Mouse (Mus musculus): ENCODE results near the gene Pim3. TPM values are rescaled to one million over a fixed set of nuclear protein-coding genes. Genes with fewer than 3 reads are reported as not detected.
A peak's percentile ranks its signal among the peaks of the same experiment; 100 is the strongest.
"Not testable (repeated sequence)": the region's sequence is repeated elsewhere in the genome, so short reads cannot be mapped to it uniquely, and the experiment has no call there.

Pim3 gene
- 49.1 and 52.9 TPM in 2 replicates for polyA plus RNA-seq (2014; fragmentation: Nextera tagmentation; extraction: Ambion mirVana)

GRCm38 (mm10) chr15:88861772-88862622 is at the start of gene Pim3:
Gene Pim3, plus strand, starts transcription at chr15:88862186.
- WGBS: under 1% methylated on average over 99 of the region's 107 CpGs
- ATAC-seq: peak; percentile 88
- Histone ChIP-seq H3K4me2 (ENCODE audit: low read length) (peak within 1 kb of the TSS; percentile 92), H3K27me3 (replicated peaks; ENCODE audit: control insufficient read depth, insufficient read depth, low read length) (no peaks in the 10 kb centered on the region), H3K9ac (ENCODE audit: low read length) (peak within 1 kb of the TSS; percentile 89), H3K36me3 (ENCODE audit: control insufficient read depth, insufficient read depth, low read length) (peaks cover 28% of the 10 kb centered on the region), H3K4me3 (ENCODE audit: low read depth, low read length) (peak within 1 kb of the TSS; percentile 88), H3K4me1 (ENCODE audit: control insufficient read depth, insufficient read depth, low read length) (peaks cover 11% of the 10 kb centered on the region), H3K27ac (ENCODE audit: low read depth, low read length) (peak within 1 kb of the TSS; percentile 98), H3K9me3 (replicated peaks; ENCODE audit: control insufficient read depth, low read length) (no peaks in the 10 kb centered on the region)
- peak; percentile 99 for DNase-seq (ENCODE audit: low spot score)

GRCm38 (mm10) chr15:88813262-88813661 is 48.7 kb upstream of the Pim3 start:
- Histone ChIP-seq H3K36me3 (ENCODE audit: control insufficient read depth, insufficient read depth, low read length) (peaks cover 60% of the 10 kb centered on the region), H3K27me3 (replicated peaks; ENCODE audit: control insufficient read depth, insufficient read depth, low read length) (no peaks in the 10 kb centered on the region)

GRCm38 (mm10) chr15:88813873-88814272 is 48.1 kb upstream of the Pim3 start:
- H3K27me3 ChIP-seq (replicated peaks; ENCODE audit: control insufficient read depth, insufficient read depth, low read length); H3K4me2 ChIP-seq (ENCODE audit: low read length); H3K9me3 ChIP-seq (replicated peaks; ENCODE audit: control insufficient read depth, low read length); H3K9ac ChIP-seq (ENCODE audit: low read length); H3K4me1 ChIP-seq (ENCODE audit: control insufficient read depth, insufficient read depth, low read length); H3K27ac ChIP-seq (ENCODE audit: low read depth, low read length); ATAC-seq; DNase-seq (ENCODE audit: low spot score); H3K4me3 ChIP-seq (ENCODE audit: low read depth, low read length): not testable (repeated sequence)
- 100% methylated on average over 2 of the region's 2 CpGs for WGBS
- peaks cover 55% of the 10 kb centered on the region for H3K36me3 ChIP-seq (ENCODE audit: control insufficient read depth, insufficient read depth, low read length)

More at GRCm38 (mm10) chr15:88813262-88813661, 48.7 kb upstream of the Pim3 start:
- ATAC-seq: no peak
- Histone ChIP-seq H3K4me2 (ENCODE audit: low read length) (no peak overlapping the region), H3K27ac (ENCODE audit: low read depth, low read length) (no peak overlapping the region), H3K9ac (ENCODE audit: low read length) (no peak overlapping the region), H3K9me3 (replicated peaks; ENCODE audit: control insufficient read depth, low read length) (no peaks in the 10 kb centered on the region), H3K4me3 (ENCODE audit: low read depth, low read length) (no peak overlapping the region), H3K4me1 (ENCODE audit: control insufficient read depth, insufficient read depth, low read length) (no peaks in the 10 kb centered on the region)
- DNase-seq (ENCODE audit: low spot score): no peak
- WGBS: 90% methylated on average over 3 of the region's 3 CpGs

GRCm38 (mm10) chr15:88814411-88815047 is 47.5 kb upstream of the Pim3 start:
- H3K4me3 ChIP-seq (ENCODE audit: low read depth, low read length): no peak overlapping the region
- H3K4me2 ChIP-seq (ENCODE audit: low read length): no peak overlapping the region
- WGBS: 94% methylated on average over 11 of the region's 11 CpGs
- no peak overlapping the region for H3K9ac ChIP-seq (ENCODE audit: low read length)
- 0 out of 2 replicates have a peak, but pooled peaks cover 3% of the 10 kb centered on the region for H3K4me1 ChIP-seq (ENCODE audit: control insufficient read depth, insufficient read depth, low read length)
- DNase-seq (ENCODE audit: low spot score): no peak
- peaks cover 49% of the 10 kb centered on the region for H3K36me3 ChIP-seq (ENCODE audit: control insufficient read depth, insufficient read depth, low read length)
- no peak for ATAC-seq
- H3K9me3 ChIP-seq (replicated peaks; ENCODE audit: control insufficient read depth, low read length): no peaks in the 10 kb centered on the region
- no peak overlapping the region for H3K27ac ChIP-seq (ENCODE audit: low read depth, low read length)
- no peaks in the 10 kb centered on the region for H3K27me3 ChIP-seq (replicated peaks; ENCODE audit: control insufficient read depth, insufficient read depth, low read length)

- peaks cover 45% of the 10 kb centered on the region for H3K36me3 ChIP-seq (ENCODE audit: control insufficient read depth, insufficient read depth, low read length)
- ATAC-seq (no peak), DNase-seq (ENCODE audit: low spot score) (no peak)
- H3K27me3 ChIP-seq (replicated peaks; ENCODE audit: control insufficient read depth, insufficient read depth, low read length): no peaks in the 10 kb centered on the region
- H3K27ac ChIP-seq (ENCODE audit: low read depth, low read length): no peak overlapping the region
- peaks cover 5% of the 10 kb centered on the region for H3K4me1 ChIP-seq (ENCODE audit: control insufficient read depth, insufficient read depth, low read length)
- H3K9me3 ChIP-seq (replicated peaks; ENCODE audit: control insufficient read depth, low read length): no peaks in the 10 kb centered on the region
- H3K4me3 ChIP-seq (ENCODE audit: low read depth, low read length): no peak overlapping the region
- WGBS: 93% methylated on average over 6 of the region's 6 CpGs
- no peak overlapping the region for H3K4me2 ChIP-seq (ENCODE audit: low read length)
- no peak overlapping the region for H3K9ac ChIP-seq (ENCODE audit: low read length)
These were observed 46.7 kb upstream of the Pim3 start for GRCm38 (mm10) chr15:88815196-88815700.

DNA sequence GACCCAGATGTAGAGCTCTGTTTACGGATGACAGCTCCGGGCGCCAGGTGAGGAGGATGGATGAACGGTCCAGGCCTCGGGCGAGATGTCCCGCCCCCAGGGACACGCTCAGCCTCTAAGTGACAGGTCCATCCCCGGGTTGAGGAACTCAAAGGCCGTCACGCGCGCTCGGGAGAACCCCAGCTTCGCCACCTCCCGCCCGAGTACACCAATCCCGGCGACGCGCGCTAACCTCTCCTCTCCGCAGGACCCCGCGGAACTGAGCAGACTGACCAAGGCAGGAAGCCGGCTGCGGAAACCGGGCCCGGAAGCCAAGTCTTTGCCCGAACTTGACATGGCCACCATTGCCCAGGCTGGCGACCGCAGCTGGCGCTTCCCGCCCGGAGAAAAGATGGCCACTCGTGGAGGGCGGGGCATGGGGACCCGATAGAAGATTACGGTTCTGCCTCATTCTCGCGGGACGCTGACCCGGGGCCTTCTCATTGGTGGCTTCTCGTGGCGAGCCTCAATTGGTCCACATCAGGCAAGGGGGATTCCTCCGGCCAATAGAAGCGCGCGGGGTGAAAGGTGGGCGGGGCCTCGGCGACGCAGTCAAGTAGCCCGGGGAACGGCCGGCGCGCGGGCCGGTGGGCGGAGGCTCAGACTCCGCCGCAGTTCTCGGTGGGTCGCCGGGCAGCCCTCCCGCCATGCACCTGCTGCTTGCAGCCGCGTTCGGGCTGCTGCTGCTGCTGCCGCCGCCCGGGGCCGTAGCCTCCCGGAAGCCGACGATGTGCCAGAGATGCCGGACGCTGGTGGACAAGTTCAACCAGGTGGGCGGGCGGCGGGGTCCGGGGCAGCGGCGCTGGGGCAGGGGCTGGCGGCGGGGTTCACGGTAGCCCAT is 42.7 kb upstream of the Pim3 start, which contains the start of the genes Alg12 and Creld2:
TSS of gene Alg12 (minus strand) at position 293 of the 880 bp plus-strand sequence.
TSS of gene Creld2 (plus strand) at position 621 of the 880 bp plus-strand sequence.
- peak within 1 kb of the TSS; percentile 81 for H3K4me3 ChIP-seq (ENCODE audit: low read depth, low read length)
- H3K4me2 ChIP-seq (ENCODE audit: low read length): peak within 1 kb of the TSS; percentile 86
- H3K4me1 ChIP-seq (ENCODE audit: control insufficient read depth, insufficient read depth, low read length): peaks cover 12% of the 10 kb centered on the region
- no peaks in the 10 kb centered on the region for H3K27me3 ChIP-seq (replicated peaks; ENCODE audit: control insufficient read depth, insufficient read depth, low read length)
- WGBS: under 1% methylated on average over 85 of the region's 88 CpGs
- peak within 1 kb of the TSS; percentile 80 for H3K27ac ChIP-seq (ENCODE audit: low read depth, low read length)
- peak within 1 kb of the TSS; percentile 87 for H3K9ac ChIP-seq (ENCODE audit: low read length)
- DNase-seq (ENCODE audit: low spot score): peak; percentile 100
- no peaks in the 10 kb centered on the region for H3K9me3 ChIP-seq (replicated peaks; ENCODE audit: control insufficient read depth, low read length)
- H3K36me3 ChIP-seq (ENCODE audit: control insufficient read depth, insufficient read depth, low read length): peaks cover 44% of the 10 kb centered on the region
- ATAC-seq: peak; percentile 99

DNA sequence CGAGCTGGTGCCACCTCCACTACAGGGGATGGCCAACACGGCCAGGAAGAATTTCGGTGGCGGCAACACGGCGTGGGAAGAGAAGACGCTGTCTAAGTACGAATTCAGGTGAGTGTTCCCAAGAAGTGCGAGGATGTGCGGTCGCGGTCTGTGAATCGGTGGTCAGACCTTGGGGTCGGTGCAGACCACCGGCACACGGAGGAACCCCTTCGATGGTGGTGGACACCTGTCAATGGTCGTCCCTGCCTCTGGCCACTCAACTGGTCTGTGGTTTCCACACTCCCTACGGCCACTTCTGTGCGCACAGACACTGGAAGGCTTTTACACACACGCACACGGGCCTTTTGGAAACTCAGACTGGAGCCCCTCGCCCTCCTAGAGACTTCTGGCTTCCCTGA is 42.1 kb upstream of the Pim3 start:
- Histone ChIP-seq H3K36me3 (ENCODE audit: control insufficient read depth, insufficient read depth, low read length) (peaks cover 44% of the 10 kb centered on the region), H3K4me2 (ENCODE audit: low read length) (peak overlapping the region; percentile 86), H3K4me3 (ENCODE audit: low read depth, low read length) (peak overlapping the region; percentile 81), H3K9me3 (replicated peaks; ENCODE audit: control insufficient read depth, low read length) (no peaks in the 10 kb centered on the region), H3K4me1 (ENCODE audit: control insufficient read depth, insufficient read depth, low read length) (peaks cover 12% of the 10 kb centered on the region), H3K27me3 (replicated peaks; ENCODE audit: control insufficient read depth, insufficient read depth, low read length) (no peaks in the 10 kb centered on the region), H3K27ac (ENCODE audit: low read depth, low read length) (no peak overlapping the region), H3K9ac (ENCODE audit: low read length) (peak overlapping the region; percentile 83)
- WGBS: under 1% methylated on average over 23 of the region's 23 CpGs
- DNase-seq (ENCODE audit: low spot score) (no peak), ATAC-seq (no peak)

DNA sequence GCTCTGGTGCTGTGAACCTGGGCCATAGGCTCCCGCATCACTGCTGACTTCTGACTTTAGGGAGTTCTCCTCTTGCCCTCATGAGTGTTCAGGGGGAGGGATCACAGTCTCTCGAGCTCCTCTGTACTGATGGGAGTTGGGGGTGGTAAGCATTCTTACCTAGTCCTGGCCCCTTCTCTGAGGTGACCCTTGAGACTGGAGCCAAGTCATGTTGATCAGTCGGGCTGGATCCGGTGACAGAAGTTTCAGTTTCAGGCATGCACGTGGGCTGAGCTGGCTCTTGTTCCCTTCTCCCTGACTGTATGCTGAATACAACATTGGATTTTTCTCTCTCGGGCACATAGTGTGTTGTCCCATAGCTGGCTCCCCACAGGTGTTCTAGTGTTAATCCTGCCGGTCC is 40.6 kb upstream of the Pim3 start:
- Histone ChIP-seq H3K4me3 (ENCODE audit: low read depth, low read length) (no peak overlapping the region), H3K4me1 (ENCODE audit: control insufficient read depth, insufficient read depth, low read length) (peaks cover 12% of the 10 kb centered on the region), H3K4me2 (ENCODE audit: low read length) (no peak overlapping the region), H3K27me3 (replicated peaks; ENCODE audit: control insufficient read depth, insufficient read depth, low read length) (no peaks in the 10 kb centered on the region), H3K27ac (ENCODE audit: low read depth, low read length) (no peak overlapping the region), H3K9me3 (replicated peaks; ENCODE audit: control insufficient read depth, low read length) (no peaks in the 10 kb centered on the region), H3K9ac (ENCODE audit: low read length) (no peak overlapping the region), H3K36me3 (ENCODE audit: control insufficient read depth, insufficient read depth, low read length) (peaks cover 48% of the 10 kb centered on the region)
- ATAC-seq: no peak
- WGBS: 90% methylated on average over 7 of the region's 7 CpGs
- no peak for DNase-seq (ENCODE audit: low spot score)
